Mouse (Mus musculus): ENCODE results near the gene Rad17. TPM values are rescaled to one million over a fixed set of nuclear protein-coding genes. Genes with fewer than 3 reads are reported as not detected.

The Rad17 gene
- total and polyA plus RNA-seq, 2 experiments, result 2.5 to 12.5 TPM

DNA sequence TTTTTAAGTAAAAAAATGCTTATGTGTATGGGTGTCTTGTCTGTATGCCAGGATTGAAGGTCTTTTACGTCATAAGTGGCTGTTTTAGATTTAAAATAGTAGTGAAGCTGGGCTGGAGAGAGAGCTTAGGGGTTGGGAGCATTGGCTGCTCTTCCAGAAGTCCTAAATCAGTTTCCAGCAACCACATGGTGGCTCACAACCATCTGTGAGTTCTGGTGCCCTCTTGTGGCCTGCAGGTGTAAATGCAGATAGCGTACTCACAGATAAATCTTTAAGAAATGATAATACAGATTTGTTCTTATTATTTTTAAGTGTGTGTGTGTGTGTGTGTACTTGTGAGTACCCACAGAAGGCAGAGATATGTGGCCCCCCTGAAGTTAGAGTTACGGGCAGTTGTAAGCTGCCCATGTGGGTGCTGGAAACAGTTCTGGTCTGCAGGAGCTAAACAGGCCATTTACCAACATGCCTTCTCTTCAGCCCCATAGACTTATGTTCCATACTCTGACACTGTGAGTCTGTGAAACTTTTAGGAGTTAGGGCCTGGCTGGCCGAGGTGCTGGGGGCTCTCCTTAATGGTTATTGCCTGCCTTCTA, 9.1 kb upstream of the Rad17 start:
- WGBS, result 40% methylated on average over 4 of the region's 4 CpGs
- Histone ChIP-seq H3K4me1 (ENCODE audit: control insufficient read depth, insufficient read depth, low read length) (no peaks in the 10 kb centered on the region), H3K36me3 (ENCODE audit: control insufficient read depth, insufficient read depth, low read length) (peaks cover 8% of the 10 kb centered on the region; the same call in 1 of the 2 replicates), H3K4me3 (ENCODE audit: insufficient read depth, low read depth, low read length) (no peak overlapping the region), H3K27ac (replicated peaks; ENCODE audit: insufficient read depth, low read depth, low read length) (no peak overlapping the region), H3K9ac (ENCODE audit: low read depth, low read length) (no peak overlapping the region), H3K27me3 (ENCODE audit: control insufficient read depth, insufficient read depth, low read length) (no peaks in the 10 kb centered on the region), H3K79me2 (ENCODE audit: control insufficient read depth, insufficient read depth, low read length) (peaks cover 4% of the 10 kb centered on the region; the same call in 1 of the 2 replicates)
- DNase-seq (ENCODE audit: extremely low read depth, low read depth, low spot score), result peak; percentile 58
- peak; percentile 73 for TF ChIP-seq CTCF (IDR thresholded peaks at IDR 0.05; ENCODE audit: low read depth, low read length)
- TF ChIP-seq POLR2A (IDR thresholded peaks at IDR 0.05; ENCODE audit: extremely low read depth, insufficient read depth, low read length), result no peak

- Histone ChIP-seq H3K27ac (replicated peaks; ENCODE audit: insufficient read depth, low read depth, low read length) (no peak overlapping the region), H3K27me3 (ENCODE audit: control insufficient read depth, insufficient read depth, low read length) (no peaks in the 10 kb centered on the region), H3K9ac (ENCODE audit: low read depth, low read length) (no peak overlapping the region), H3K36me3 (ENCODE audit: control insufficient read depth, insufficient read depth, low read length) (peaks cover 8% of the 10 kb centered on the region; the same call in 1 of the 2 replicates), H3K4me1 (ENCODE audit: control insufficient read depth, insufficient read depth, low read length) (no peaks in the 10 kb centered on the region), H3K79me2 (ENCODE audit: control insufficient read depth, insufficient read depth, low read length) (peaks cover 4% of the 10 kb centered on the region; the same call in 1 of the 2 replicates), H3K4me3 (ENCODE audit: insufficient read depth, low read depth, low read length) (no peak overlapping the region)
- TF ChIP-seq CTCF (IDR thresholded peaks at IDR 0.05; ENCODE audit: low read depth, low read length) (no peak), POLR2A (IDR thresholded peaks at IDR 0.05; ENCODE audit: extremely low read depth, insufficient read depth, low read length) (no peak)
- WGBS, result 93% methylated on average over 5 of the region's 5 CpGs
- no peak for DNase-seq (ENCODE audit: extremely low read depth, low read depth, low spot score)
Observed at GRCm38 (mm10) chr13:100658091-100658490, 7.2 kb upstream of the Rad17 start.

- H3K79me2 ChIP-seq (ENCODE audit: control insufficient read depth, insufficient read depth, low read length), result peaks cover 12% of the 10 kb centered on the region
- H3K36me3 ChIP-seq (ENCODE audit: control insufficient read depth, insufficient read depth, low read length), result peaks cover 11% of the 10 kb centered on the region; the same call in 1 of the 2 replicates
- peak within 1 kb of the TSS; percentile 81 for H3K4me3 ChIP-seq (ENCODE audit: insufficient read depth, low read depth, low read length)
- H3K9ac ChIP-seq (ENCODE audit: low read depth, low read length), result peak within 1 kb of the TSS; percentile 92
- 1% methylated on average over 61 of the region's 63 CpGs for WGBS
- TF ChIP-seq CTCF (IDR thresholded peaks at IDR 0.05; ENCODE audit: low read depth, low read length), result no peak
- TF ChIP-seq POLR2A (IDR thresholded peaks at IDR 0.05; ENCODE audit: extremely low read depth, insufficient read depth, low read length), result no peak
- DNase-seq (ENCODE audit: extremely low read depth, low read depth, low spot score), result peak; percentile 5
- H3K4me1 ChIP-seq (ENCODE audit: control insufficient read depth, insufficient read depth, low read length), result peaks cover 5% of the 10 kb centered on the region
- no peaks in the 10 kb centered on the region for H3K27me3 ChIP-seq (ENCODE audit: control insufficient read depth, insufficient read depth, low read length)
- H3K27ac ChIP-seq (replicated peaks; ENCODE audit: insufficient read depth, low read depth, low read length), result peak within 1 kb of the TSS; percentile 93
Observed at GRCm38 (mm10) chr13:100651439-100652186, 762 bp upstream of the Rad17 start, which contains the start of gene Taf9. TSS of gene Taf9 (plus strand) at chr13:100651579.

DNA sequence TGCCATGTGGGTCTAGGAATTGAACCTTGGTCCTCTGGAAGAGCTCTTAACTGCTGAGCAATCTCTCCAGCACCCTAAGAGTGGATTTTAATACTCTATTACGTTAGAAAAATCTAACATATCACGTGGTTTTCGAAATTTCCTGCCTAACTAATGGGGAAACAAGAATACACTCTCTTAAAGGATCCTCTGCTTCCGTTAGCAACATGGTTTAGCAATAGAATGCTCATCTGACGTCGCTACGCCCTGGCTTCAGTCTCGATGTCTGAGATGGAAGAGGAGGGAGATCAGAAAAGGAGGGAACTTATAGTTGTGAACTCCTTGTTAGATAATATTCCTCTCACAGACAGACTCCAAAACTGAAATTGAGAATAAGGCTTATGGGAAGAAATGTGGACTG, 2.6 kb downstream of the Rad17 start:
- no peak for DNase-seq (ENCODE audit: extremely low read depth, low read depth, low spot score)
- Histone ChIP-seq H3K27ac (replicated peaks; ENCODE audit: insufficient read depth, low read depth, low read length) (no peak overlapping the region), H3K27me3 (ENCODE audit: control insufficient read depth, insufficient read depth, low read length) (no peaks in the 10 kb centered on the region), H3K9ac (ENCODE audit: low read depth, low read length) (no peak overlapping the region), H3K36me3 (ENCODE audit: control insufficient read depth, insufficient read depth, low read length) (peaks cover 35% of the 10 kb centered on the region), H3K79me2 (ENCODE audit: control insufficient read depth, insufficient read depth, low read length) (peaks cover 12% of the 10 kb centered on the region), H3K4me1 (ENCODE audit: control insufficient read depth, insufficient read depth, low read length) (peaks cover 5% of the 10 kb centered on the region), H3K4me3 (ENCODE audit: insufficient read depth, low read depth, low read length) (no peak overlapping the region)
- 98% methylated on average over 8 of the region's 8 CpGs for WGBS
- TF ChIP-seq POLR2A (IDR thresholded peaks at IDR 0.05; ENCODE audit: extremely low read depth, insufficient read depth, low read length) (no peak), CTCF (IDR thresholded peaks at IDR 0.05; ENCODE audit: low read depth, low read length) (no peak)

DNA sequence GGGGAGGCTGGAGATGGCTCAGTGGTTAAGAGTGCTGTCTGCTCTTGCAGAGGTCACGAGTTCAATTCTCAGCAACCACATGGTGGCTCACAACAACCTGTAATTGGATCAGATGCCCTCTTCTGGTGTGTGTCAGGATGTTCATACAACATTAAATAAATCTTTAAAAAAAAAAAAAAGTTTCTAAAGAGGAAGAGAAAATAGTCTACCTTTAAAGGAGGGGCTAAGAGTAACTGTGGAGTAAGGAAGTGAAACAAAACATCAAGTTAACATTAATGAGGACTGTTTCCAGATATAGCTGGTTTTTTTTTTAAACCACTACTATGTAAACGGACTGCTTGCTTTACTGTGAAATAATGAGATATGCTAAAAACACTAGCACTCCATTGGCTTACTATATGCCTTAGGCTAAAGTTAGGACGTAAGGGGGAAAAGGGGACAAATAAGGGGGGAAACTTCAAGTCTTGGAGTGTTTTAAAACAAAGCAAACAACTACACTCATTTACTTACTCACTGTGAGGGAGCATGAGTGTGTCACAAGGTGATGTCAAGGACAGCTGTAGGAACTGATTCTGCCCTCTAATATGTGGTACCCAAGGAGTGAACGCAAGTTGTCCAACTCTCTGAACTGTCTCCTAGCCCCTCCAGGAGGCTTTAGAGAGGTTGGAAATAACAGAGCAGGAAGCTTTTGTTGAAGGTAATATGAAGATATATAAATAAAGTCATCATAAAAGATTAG, 8.2 kb downstream of the Rad17 start:
- Histone ChIP-seq H3K79me2 (ENCODE audit: control insufficient read depth, insufficient read depth, low read length) (no peaks in the 10 kb centered on the region), H3K27me3 (ENCODE audit: control insufficient read depth, insufficient read depth, low read length) (no peaks in the 10 kb centered on the region), H3K9ac (ENCODE audit: low read depth, low read length) (no peak overlapping the region), H3K4me1 (ENCODE audit: control insufficient read depth, insufficient read depth, low read length) (no peaks in the 10 kb centered on the region), H3K4me3 (ENCODE audit: insufficient read depth, low read depth, low read length) (no peak overlapping the region), H3K36me3 (ENCODE audit: control insufficient read depth, insufficient read depth, low read length) (peaks cover 56% of the 10 kb centered on the region), H3K27ac (replicated peaks; ENCODE audit: insufficient read depth, low read depth, low read length) (no peak overlapping the region)
- TF ChIP-seq CTCF (IDR thresholded peaks at IDR 0.05; ENCODE audit: low read depth, low read length) (no peak), POLR2A (IDR thresholded peaks at IDR 0.05; ENCODE audit: extremely low read depth, insufficient read depth, low read length) (no peak)
- DNase-seq (ENCODE audit: extremely low read depth, low read depth, low spot score), result no peak
- 90% methylated on average over 4 of the region's 4 CpGs for WGBS
